Mouse (Mus musculus) heart, postnatal 25 days (tissue): ENCODE data around the gene Armh3. TPM values are rescaled to one million over a fixed set of nuclear protein-coding genes. Genes with fewer than 3 reads are reported as not detected.
A peak's percentile ranks its signal among the peaks of the same experiment; 100 is the strongest.

Source experiments
- DNase-seq: peaks from one replicate; pipeline ENCODE4 v3.0.0; 2022; ENCODE audit warnings: low spot score
- intact Hi-C: fragments of 180-260 bp; cut with DNase I; formaldehyde crosslinking; loops from one replicate; pipeline ENCODE4 v1.15.1; 2025
- total RNA-seq, 2 experiments: library from RNA; stranded (reverse); gene quantifications; 2 replicates each; pipeline ENCODE4 v1.2.3; 2021

Armh3 gene
- 10 to 100 TPM; 14.8 to 16.0 TPM for total RNA-seq

- intact Hi-C loops: loop anchor here (5.0 kb wide), 1 partner anchor 39 kb away; no protein-coding TSS in a partner anchor
- peak; percentile 80 for DNase-seq
Measured at GRCm38 (mm10) chr19:45997785-45998693, at the start of gene Armh3. Gene Armh3 (minus strand): TSS chr19:45998488.

- intact Hi-C loops: no loop called here
- DNase-seq: no peak
Measured at GRCm38 (mm10) chr19:46047426-46047825, 49.1 kb upstream of the Armh3 start.

- intact Hi-C loops: no loop called here
- no peak for DNase-seq
Measured at GRCm38 (mm10) chr19:46046621-46047025, 48.3 kb upstream of the Armh3 start.

- intact Hi-C loops: loop anchor here (1.0 kb wide), 1 partner anchor 10 kb away; no protein-coding TSS in a partner anchor
- peak; percentile 47 for DNase-seq
Measured at GRCm38 (mm10) chr19:46045696-46046311, 47.5 kb upstream of the Armh3 start.

GRCm38 (mm10) chr19:46044993-46045695, 46.9 kb upstream of the Armh3 start, which contains the start of gene Ldb1:
Gene Ldb1 (minus strand): TSS chr19:46045214.
- DNase-seq: peak; percentile 85
- intact Hi-C loops: loop anchor here (1.0 kb wide), 1 partner anchor 11 kb away; no protein-coding TSS in a partner anchor

- peak; percentile 31 for DNase-seq
- intact Hi-C loops: no loop called here
Measured at GRCm38 (mm10) chr19:46044271-46044992, 46.1 kb upstream of the Armh3 start, which contains the start of gene Pprc1. Gene Pprc1 (plus strand): TSS chr19:46044886.

- DNase-seq: peak; percentile 21
Measured at GRCm38 (mm10) chr19:46043380-46043779, 45.1 kb upstream of the Armh3 start.

GRCm38 (mm10) chr19:46042476-46043011, 44.3 kb upstream of the Armh3 start:
- no peak for DNase-seq
- intact Hi-C loops: no loop called here

More at GRCm38 (mm10) chr19:46043380-46043779, 45.1 kb upstream of the Armh3 start:
- intact Hi-C loops: no loop called here

GRCm38 (mm10) chr19:46041933-46042475, 43.7 kb upstream of the Armh3 start:
- DNase-seq: peak; percentile 60
- intact Hi-C loops: no loop called here

- intact Hi-C loops: no loop called here
- no peak for DNase-seq
Measured at GRCm38 (mm10) chr19:46041299-46041932, 43.1 kb upstream of the Armh3 start.

- intact Hi-C loops: no loop called here
- no peak for DNase-seq
Measured at GRCm38 (mm10) chr19:46040149-46040902, 42.0 kb upstream of the Armh3 start.

- intact Hi-C loops: loop anchor here (5.0 kb wide), 1 partner anchor 42 kb away; the partner anchor contains the start of gene Armh3
- peak; percentile 83 for DNase-seq
Measured at GRCm38 (mm10) chr19:46039478-46039877, 41.2 kb upstream of the Armh3 start.

GRCm38 (mm10) chr19:46038851-46039260, 40.6 kb upstream of the Armh3 start:
- intact Hi-C loops: loop anchor here (5.0 kb wide), 1 partner anchor 42 kb away; the partner anchor contains the start of gene Armh3
- no peak for DNase-seq

GRCm38 (mm10) chr19:46037925-46038850, 39.9 kb upstream of the Armh3 start:
- DNase-seq: no peak
- intact Hi-C loops: loop anchor here (5.0 kb wide), 1 partner anchor 41 kb away; the partner anchor contains the start of gene Armh3

GRCm38 (mm10) chr19:46037243-46037924, 39.1 kb upstream of the Armh3 start:
- intact Hi-C loops: loop anchor here (5.0 kb wide), 1 partner anchor 40 kb away; the partner anchor contains the start of gene Armh3
- no peak for DNase-seq
